Mouse (Mus musculus) brown adipose tissue, adult 24 weeks (tissue): ENCODE data around the gene Gpatch8. TPM values are rescaled to one million over a fixed set of nuclear protein-coding genes. Genes with fewer than 3 reads are reported as not detected.
A peak's percentile ranks its signal among the peaks of the same experiment; 100 is the strongest.

ENCODE experiments used
- H3K27ac ChIP-seq: fragments of 200-500 bp; replicated peaks from 2 replicates; pipeline ENCODE4 v1.5.1; 2012; ENCODE audit warnings: low read depth, mild to moderate bottlenecking, low read length
- H3K4me1 ChIP-seq: fragments of 200-500 bp; 2 replicates; pipeline ENCODE4 v1.6.1; 2012; ENCODE audit warnings: low read length, mixed read lengths; ENCODE audit not compliant: control insufficient read depth, insufficient read depth, insufficient read length
- H3K4me3 ChIP-seq: fragments of 200-500 bp; 2 replicates; pipeline ENCODE4 v1.5.1; 2012; ENCODE audit warnings: low read depth, mild to moderate bottlenecking, low read length, moderate library complexity; ENCODE audit not compliant: insufficient read depth
- polyA plus RNA-seq: library from polyadenylated mRNA; stranded (reverse); fragments of >200 nt; gene quantifications from 2 replicates; pipeline ENCODE4 v1.2.4, GENCODE M21; 2012; ENCODE audit not compliant: missing spikeins, insufficient read depth, insufficient read length

Gene Gpatch8
- polyA plus RNA-seq, 1 experiment: 15.2 TPM

GRCm38 (mm10) chr11:102431018-102431645 is 125.1 kb downstream of the Gpatch8 start:
- Histone ChIP-seq H3K4me3 (peak overlapping the region; percentile 79), H3K27ac (peak overlapping the region; percentile 71), H3K4me1 (peaks cover 16% of the 10 kb centered on the region; the same call in 1 of the 2 replicates)

GRCm38 (mm10) chr11:102430121-102431017 is 125.8 kb downstream of the Gpatch8 start, which contains the start of gene Grn:
TSS of gene Grn (plus strand) at chr11:102430315.
- Histone ChIP-seq H3K4me3 (peak within 1 kb of the TSS; percentile 79), H3K4me1 (peaks cover 14% of the 10 kb centered on the region), H3K27ac (peak within 1 kb of the TSS; percentile 71)

GRCm38 (mm10) chr11:102429551-102429950 is 126.6 kb downstream of the Gpatch8 start:
- peak overlapping the region; percentile 79 for H3K4me3 ChIP-seq
- H3K27ac ChIP-seq: peak overlapping the region; percentile 42

GRCm38 (mm10) chr11:102428981-102429540 is 127.1 kb downstream of the Gpatch8 start:
- peak overlapping the region; percentile 45 for H3K27ac ChIP-seq
- peak overlapping the region; percentile 79 for H3K4me3 ChIP-seq
- peaks cover 15% of the 10 kb centered on the region for H3K4me1 ChIP-seq

More at GRCm38 (mm10) chr11:102429551-102429950, 126.6 kb downstream of the Gpatch8 start:
- H3K4me1 ChIP-seq: peaks cover 15% of the 10 kb centered on the region

Other genes starting within 250 kb of the Gpatch8 start
- gene Ubtf, start 236.7 kb downstream of the Gpatch8 start, polyA plus RNA-seq: 41.7 and 47.6 TPM in 2 replicates
- gene Slc4a1, start 190.2 kb downstream of the Gpatch8 start, polyA plus RNA-seq: 1.2 TPM in 1 of 2 replicates, not detected in the other
- gene Rundc3a, start 163.0 kb downstream of the Gpatch8 start, polyA plus RNA-seq: not detected in 2 replicates
- 397 and 609 TPM in 2 replicates for gene Slc25a39, start 148.4 kb downstream of the Gpatch8 start, polyA plus RNA-seq
- 57.5 and 78.8 TPM in 2 replicates for gene Grn, start 126.1 kb downstream of the Gpatch8 start, polyA plus RNA-seq
- 0.63 and 1.0 TPM in 2 replicates for gene Fam171a2, start 108.7 kb downstream of the Gpatch8 start, polyA plus RNA-seq
- gene Itga2b, start 86.3 kb downstream of the Gpatch8 start, polyA plus RNA-seq: 1.4 and 2.0 TPM in 2 replicates
- not detected in 2 replicates for gene Gm11627, start 23.1 kb upstream of the Gpatch8 start, polyA plus RNA-seq
- 0.42 and 1.3 TPM in 2 replicates for gene Fzd2, start 48.0 kb upstream of the Gpatch8 start, polyA plus RNA-seq
- gene Meioc, start 107.3 kb upstream of the Gpatch8 start, polyA plus RNA-seq: not detected in 2 replicates
- 19.3 and 27.5 TPM in 2 replicates for gene Ccdc43, start 141.4 kb upstream of the Gpatch8 start, polyA plus RNA-seq
- 0.59 and 1.4 TPM in 2 replicates for gene Adam11, start 205.0 kb upstream of the Gpatch8 start, polyA plus RNA-seq